Mouse (Mus musculus) liver, postnatal 0 days (tissue): ENCODE measurements around the gene Gns.

Experiments used
- CTCF ChIP-seq: sonication (generic); IDR thresholded peaks from 2 replicates; pipeline ENCODE4 v1.5.1; 2016; ENCODE audit warnings: antibody characterized with exemption, low read depth
- EP300 ChIP-seq: IDR thresholded peaks from 2 replicates; pipeline ENCODE4 v1.6.1; 2016; ENCODE audit warnings: antibody characterized with exemption, low read depth, mild to moderate bottlenecking

GRCm38 (mm10) chr10:121318397-121318950, 46.4 kb upstream of the Gns start:
- TF ChIP-seq CTCF (no peak), EP300 (no peak)
